In the genomic region with DNA sequence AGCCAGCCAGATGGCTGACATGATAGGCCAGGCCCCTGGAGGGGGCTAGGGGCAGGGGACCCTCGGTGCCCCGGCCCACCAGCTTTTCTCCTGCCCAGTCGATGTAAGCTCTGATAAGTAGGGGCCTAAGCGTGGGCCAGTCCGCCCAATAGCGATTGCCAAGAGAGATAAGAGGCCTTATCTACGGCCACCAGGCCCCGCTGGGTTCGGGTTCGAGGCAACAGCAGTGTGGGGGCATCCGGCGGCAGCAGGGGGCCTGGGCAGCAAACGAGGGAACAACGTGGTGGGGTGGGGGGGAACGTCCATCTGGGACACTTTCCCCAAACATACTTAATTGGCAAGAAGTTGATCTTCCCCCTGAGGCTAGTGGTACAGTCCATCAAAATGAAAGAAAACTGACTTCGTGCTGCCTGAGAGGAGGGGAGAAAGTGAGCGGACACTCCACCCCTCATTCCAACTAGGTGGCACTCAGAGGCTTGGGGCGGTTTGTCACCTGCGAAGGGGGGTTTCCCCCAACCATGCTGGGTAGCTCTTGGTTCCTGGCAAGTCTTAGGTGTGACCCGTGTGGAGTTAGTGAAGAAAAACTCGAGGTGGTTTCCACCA, we compare ENCODE assay signal across 8 mouse cellular contexts. TPM values are rescaled to one million over a fixed set of nuclear protein-coding genes. Genes with fewer than 3 reads are reported as not detected.
DNase-seq lines count a peak whose midpoint lies in the region; ATAC-seq and TF ChIP-seq lines count a peak whose summit lies in the region.

No protein-coding gene starts in this region.

- no peak for TF ChIP-seq CTCF in hindbrain, postnatal 0 days (IDR thresholded peaks at IDR 0.05; ENCODE audit: low read depth)
- no peak for TF ChIP-seq CTCF in lung, postnatal 0 days (IDR thresholded peaks at IDR 0.05)

- H3K36me3 ChIP-seq in embryonic facial prominence, embryonic 10.5 days (replicated peaks), result no peaks in the 10 kb centered on the region
- H3K36me3 ChIP-seq in hindbrain, postnatal 0 days (ENCODE audit: insufficient read depth, low read length), result no peaks in the 10 kb centered on the region
- no peaks in the 10 kb centered on the region for H3K36me3 ChIP-seq in lung, postnatal 0 days (ENCODE audit: insufficient read depth, low read length)

- peaks cover 89% of the 10 kb centered on the region for H3K4me1 ChIP-seq in embryonic facial prominence, embryonic 10.5 days
- peaks cover 16% of the 10 kb centered on the region for H3K4me1 ChIP-seq in hindbrain, postnatal 0 days (ENCODE audit: insufficient read depth, low read length)
- peaks cover 12% of the 10 kb centered on the region; the same call in 1 of the 2 replicates for H3K4me1 ChIP-seq in lung, postnatal 0 days (ENCODE audit: insufficient read depth, low read depth, low read length)

- intact Hi-C loops in left cerebral cortex, postnatal 4 days (cut with DNase I), result no loop called here
- intact Hi-C loops in left cerebral cortex, postnatal 36 days (cut with DNase I), result no loop called here

- H3K4me3 ChIP-seq in embryonic facial prominence, embryonic 10.5 days, result peak overlapping the region; percentile 78
- peak overlapping the region; percentile 77 for H3K4me3 ChIP-seq in hindbrain, postnatal 0 days (ENCODE audit: low read length)
- H3K4me3 ChIP-seq in lung, postnatal 0 days (ENCODE audit: low read depth, low read length), result peak overlapping the region; percentile 82

- peak overlapping the region; percentile 86 for H3K27ac ChIP-seq in embryonic facial prominence, embryonic 10.5 days (replicated peaks)
- H3K27ac ChIP-seq in hindbrain, postnatal 0 days, result peak overlapping the region; percentile 82
- peak overlapping the region; percentile 58 for H3K27ac ChIP-seq in lung, postnatal 0 days (ENCODE audit: low read length)

- H3K9ac ChIP-seq in hindbrain, postnatal 0 days (replicated peaks; ENCODE audit: low read length), result peak overlapping the region; percentile 78
- H3K9ac ChIP-seq in lung, postnatal 0 days (replicated peaks; ENCODE audit: low read depth), result peak overlapping the region; percentile 20; the same call in 1 of the 2 replicates

- WGBS in embryonic facial prominence, embryonic 10.5 days, result 5% methylated on average over 21 of the region's 21 CpGs
- WGBS in hindbrain, postnatal 0 days, result 9% methylated on average over 21 of the region's 21 CpGs
- WGBS in lung, postnatal 0 days, result 3% methylated on average over 21 of the region's 21 CpGs

- TF ChIP-seq EP300 in lung, postnatal 0 days (IDR thresholded peaks at IDR 0.05), result 0 out of 2 replicates have a peak, but pooled peaks have one; percentile 34

- peak overlapping the region; percentile 99 for H3K4me2 ChIP-seq in hindbrain, postnatal 0 days (ENCODE audit: low read depth, low read length)
- H3K4me2 ChIP-seq in lung, postnatal 0 days (replicated peaks; ENCODE audit: low read depth, low read length), result peak overlapping the region; percentile 100

- no peak for ATAC-seq in hindbrain, postnatal 0 days
- ATAC-seq in lung, postnatal 0 days, result no peak

- H3K9me3 ChIP-seq in embryonic facial prominence, embryonic 10.5 days, result no peaks in the 10 kb centered on the region
- H3K9me3 ChIP-seq in hindbrain, postnatal 0 days (ENCODE audit: low read length), result no peaks in the 10 kb centered on the region
- no peaks in the 10 kb centered on the region for H3K9me3 ChIP-seq in lung, postnatal 0 days (ENCODE audit: low read length)

- peak; percentile 51 for DNase-seq in left cerebral cortex, postnatal 4 days
- DNase-seq in left cerebral cortex, postnatal 36 days (ENCODE audit: low spot score in 2 of 2), result no peak
- no peak for DNase-seq in embryonic facial prominence, embryonic 10.5 days (ENCODE audit: low spot score)
- DNase-seq in hindbrain, postnatal 0 days (ENCODE audit: low spot score), result peak; percentile 31
- DNase-seq in lung, postnatal 0 days (ENCODE audit: low spot score), result peak; percentile 73
- DNase-seq in spleen, postnatal 36 days (ENCODE audit: low spot score in 2 of 2), result peak; percentile 79 to 80
- no peak for DNase-seq in layer of hippocampus, adult 18-20 months (ENCODE audit: low spot score in 2 of 2)
- no peak for DNase-seq in ovary, postnatal 14 days (ENCODE audit: low spot score)

- peaks cover 76% of the 10 kb centered on the region for H3K27me3 ChIP-seq in embryonic facial prominence, embryonic 10.5 days (replicated peaks; ENCODE audit: low read depth, poor library complexity, severe bottlenecking)
- H3K27me3 ChIP-seq in hindbrain, postnatal 0 days (ENCODE audit: insufficient read depth, low read length), result no peaks in the 10 kb centered on the region
- H3K27me3 ChIP-seq in lung, postnatal 0 days (replicated peaks; ENCODE audit: insufficient read depth, low read length), result no peaks in the 10 kb centered on the region

RNA-seq across cellular contexts. Expression of a gene that starts 2.8 kb away (rescaled TPM):
- 10 to 100 TPM in 1 of 2 experiments, 1 to 10 TPM in 1; 8.6 to 12.2 TPM for total RNA-seq in left cerebral cortex, postnatal 4 days (2021)
- total RNA-seq in left cerebral cortex, postnatal 36 days (2021), result 10 to 100 TPM; 33.9 to 35.3 TPM
- 1.5 and 2.0 TPM in 2 replicates for polyA plus RNA-seq in embryonic facial prominence, embryonic 10.5 days (2016; fragmentation: Nextera tagmentation; extraction: Ambion mirVana)
- 28.0 and 37.6 TPM in 2 replicates for total RNA-seq in hindbrain, postnatal 0 days (2014; rRNA removed)
- polyA plus RNA-seq in hindbrain, postnatal 0 days (2015; fragmentation: Nextera tagmentation; extraction: Ambion mirVana), result 1.5 and 2.0 TPM in 2 replicates
- 1.5 and 1.7 TPM in 2 replicates for polyA plus RNA-seq in lung, postnatal 0 days (2015; fragmentation: Nextera tagmentation; extraction: Ambion mirVana)
- total RNA-seq in layer of hippocampus, adult 18-20 months (2021), result 10 to 100 TPM; 43.7 to 52.2 TPM

Comparison
In these comparisons a context has a peak if more than half of its experiments do, and no peak if none do; other contexts are left out.
1. DNase-seq: peak in left cerebral cortex, postnatal 4 days (single experiment), hindbrain, postnatal 0 days (single experiment), lung, postnatal 0 days (single experiment) and spleen, postnatal 36 days (2 of 2); none in left cerebral cortex, postnatal 36 days (0 of 2), embryonic facial prominence, embryonic 10.5 days (single experiment), layer of hippocampus, adult 18-20 months (0 of 2) and ovary, postnatal 14 days (single experiment).
2. Peak in every context shown above with its lines, with median percentiles within 50 percentile points of each other: H3K27ac ChIP-seq and H3K4me3 ChIP-seq.